Mouse (Mus musculus) urinary bladder, postnatal 0 days (tissue): ENCODE data around the gene Obscn. TPM values are rescaled to one million over a fixed set of nuclear protein-coding genes. Genes with fewer than 3 reads are reported as not detected.

Experiments used
- microRNA-seq: library from miRNA; unstranded; fragments of <30 nt; microRNA quantifications from one replicate; pipeline ENCODE4, GENCODE M21; 2016
- polyA plus RNA-seq: library from polyadenylated mRNA; unstranded; fragments of >200 nt; fragmentation: Nextera tagmentation; extraction: Ambion mirVana; gene quantifications from 2 replicates; pipeline ENCODE4 v1.2.1, GENCODE M21; 2015

The Obscn gene
- 0.26 and 0.33 TPM in 2 replicates for polyA plus RNA-seq

DNA sequence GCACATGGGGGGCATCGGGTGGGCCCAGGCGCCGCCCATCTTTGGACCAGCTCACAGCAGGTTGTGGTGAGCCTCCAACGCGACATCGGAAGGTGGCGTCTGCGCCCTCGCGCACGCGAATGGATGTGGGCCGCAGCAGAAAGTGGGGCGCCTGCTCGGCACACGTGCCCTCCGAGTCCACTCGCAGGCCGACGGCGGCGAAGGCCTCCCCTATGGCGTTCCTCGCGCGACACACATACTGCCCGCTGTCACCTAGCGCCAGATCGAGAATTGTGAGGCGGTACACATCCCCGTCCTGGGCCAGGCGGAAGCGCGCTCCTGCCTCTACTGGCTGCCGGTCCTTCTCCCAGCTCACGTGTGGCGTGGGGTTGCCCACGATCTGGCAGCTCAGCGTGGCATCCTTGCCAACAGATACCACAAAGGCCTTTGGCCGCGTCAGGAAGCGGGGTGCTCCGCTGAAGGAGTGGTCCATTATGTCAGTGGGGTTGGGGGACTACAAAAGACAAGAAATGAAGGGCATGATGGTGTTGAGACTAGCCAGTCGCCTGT, at the start of gene Obscn:
Gene Obscn, minus strand, starts transcription at position 499 of the 549 bp plus-strand sequence.

GRCm38 (mm10) chr11:59182864-59183331, 46.7 kb upstream of the Obscn start, which contains the start of gene Gjc2:
TSS of gene Gjc2 (minus strand) at chr11:59183213.

GRCm38 (mm10) chr11:59163255-59164236, 27.3 kb upstream of the Obscn start, which contains the start of gene Iba57:
TSS of gene Iba57 (minus strand) at chr11:59163739.

GRCm38 (mm10) chr11:58978027-58978705, 158.0 kb downstream of the Obscn start, which contains the start of gene Trim11:
TSS of gene Trim11 (plus strand) at chr11:58978093.

DNA sequence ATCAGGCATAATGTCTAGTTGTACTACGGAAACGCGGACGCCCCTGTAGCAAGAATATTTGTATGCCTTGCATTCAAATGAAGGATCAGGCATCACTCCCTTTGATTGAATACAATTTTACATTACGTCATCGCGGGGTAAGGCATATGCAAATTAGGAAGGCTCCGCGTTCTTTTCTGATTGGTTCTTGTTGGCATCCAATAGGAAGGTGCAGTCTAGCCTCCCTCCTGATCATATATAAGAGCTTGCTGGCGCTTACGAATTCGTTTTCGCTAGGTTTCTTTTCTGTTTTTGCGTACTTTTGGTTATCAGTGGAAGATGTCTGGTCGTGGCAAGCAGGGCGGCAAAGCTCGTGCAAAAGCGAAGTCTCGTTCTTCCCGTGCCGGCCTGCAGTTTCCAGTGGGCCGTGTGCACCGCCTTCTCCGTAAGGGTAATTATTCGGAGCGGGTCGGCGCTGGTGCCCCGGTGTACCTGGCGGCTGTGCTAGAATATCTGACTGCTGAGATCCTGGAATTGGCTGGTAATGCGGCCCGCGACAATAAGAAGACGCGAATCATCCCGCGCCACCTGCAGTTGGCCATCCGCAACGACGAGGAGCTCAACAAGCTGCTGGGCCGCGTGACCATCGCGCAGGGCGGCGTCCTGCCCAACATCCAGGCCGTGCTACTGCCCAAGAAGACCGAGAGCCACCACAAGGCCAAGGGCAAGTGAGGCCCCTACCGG, 181.6 kb downstream of the Obscn start, which contains the start of the genes Hist3h2a and Trim17:
Gene Hist3h2a, plus strand, starts transcription at position 266 of the 723 bp plus-strand sequence.
Gene Trim17, plus strand, starts transcription at position 266 of the 723 bp plus-strand sequence.

GRCm38 (mm10) chr11:58948542-58949479, 187.4 kb downstream of the Obscn start, which contains the start of gene Hist3h2ba:
TSS of gene Hist3h2ba (plus strand) at chr11:58948920.

Small RNA genes lying within 50 kb of the gene (microRNA-seq; reads per million reads assigned to microRNA genes)
- gene Gm44313, result not detected

Other genes starting within 250 kb of the Obscn start
- gene Zfp39, start 232.2 kb downstream of the Obscn start, polyA plus RNA-seq, result 2.1 and 2.6 TPM in 2 replicates
- 0.16 TPM in 1 of 2 replicates, not detected in the other for gene Btnl10, start 218.5 kb downstream of the Obscn start, polyA plus RNA-seq
- gene Rnf187, start 197.5 kb downstream of the Obscn start, polyA plus RNA-seq, result 137 and 141 TPM in 2 replicates
- 2.0 and 2.6 TPM in 2 replicates for gene Hist3h2ba, start 187.5 kb downstream of the Obscn start, polyA plus RNA-seq
- 13.9 and 14.8 TPM in 2 replicates for gene Hist3h2a, start 181.7 kb downstream of the Obscn start, polyA plus RNA-seq
- gene Trim17, start 181.7 kb downstream of the Obscn start, polyA plus RNA-seq, result 0.18 TPM in 1 of 2 replicates, not detected in the other
- gene Trim11, start 158.3 kb downstream of the Obscn start, polyA plus RNA-seq, result 12.4 and 13.0 TPM in 2 replicates
- gene Iba57, start 27.3 kb upstream of the Obscn start, polyA plus RNA-seq, result 3.2 and 3.8 TPM in 2 replicates
- 3.4 and 3.7 TPM in 2 replicates for gene Gjc2, start 46.8 kb upstream of the Obscn start, polyA plus RNA-seq
- gene Guk1, start 55.8 kb upstream of the Obscn start, polyA plus RNA-seq, result 113 and 118 TPM in 2 replicates
- gene Mrpl55, start 66.1 kb upstream of the Obscn start, polyA plus RNA-seq, result 79.7 and 89.8 TPM in 2 replicates
- gene 2310033P09Rik, start 71.9 kb upstream of the Obscn start, polyA plus RNA-seq, result 16.2 and 16.7 TPM in 2 replicates
- 555 and 614 TPM in 2 replicates for gene Arf1, start 91.9 kb upstream of the Obscn start, polyA plus RNA-seq
- 0.05 TPM in 1 of 2 replicates, not detected in the other for gene Wnt3a, start 154.3 kb upstream of the Obscn start, polyA plus RNA-seq
- 9.9 and 11.7 TPM in 2 replicates for gene Wnt9a, start 170.5 kb upstream of the Obscn start, polyA plus RNA-seq
- gene Prss38, start 239.3 kb upstream of the Obscn start, polyA plus RNA-seq, result 0.10 TPM in 1 of 2 replicates, not detected in the other